Mouse (Mus musculus): ENCODE measurements at regions not wholly inside any gene's neighbourhood (a gene's known extent, or its start where the extent isn't known, plus 50 kb on each side); places are given as distances from the start of the nearest gene placed in this dataset.
A peak's percentile ranks its signal among the peaks of the same experiment; 100 is the strongest.

GRCm38 (mm10) chr11:21024521-21024920 lies 66.6 kb upstream of the Peli1 start:
- DNase-seq: no peak
- intact Hi-C loops (cut with DNase I): no loop called here

GRCm38 (mm10) chr11:21027299-21027698 lies 63.8 kb upstream of the Peli1 start:
- DNase-seq: no peak
- intact Hi-C loops (cut with DNase I): no loop called here

- intact Hi-C loops (cut with DNase I): loop anchor here (5.0 kb wide), 1 partner anchor 73 kb away; no protein-coding TSS in a partner anchor
- no peak for DNase-seq
Observed at GRCm38 (mm10) chr11:21030362-21030761, 60.7 kb upstream of the Peli1 start.

GRCm38 (mm10) chr11:21031816-21032215 lies 59.3 kb upstream of the Peli1 start:
- intact Hi-C loops (cut with DNase I): loop anchor here (5.0 kb wide), 1 partner anchor 75 kb away; no protein-coding TSS in a partner anchor
- DNase-seq: no peak

GRCm38 (mm10) chr11:21033234-21033822 lies 57.8 kb upstream of the Peli1 start:
- no peak for DNase-seq
- intact Hi-C loops (cut with DNase I): loop anchor here (5.0 kb wide), 1 partner anchor 76 kb away; no protein-coding TSS in a partner anchor

GRCm38 (mm10) chr11:21033823-21034401 lies 57.2 kb upstream of the Peli1 start:
- intact Hi-C loops (cut with DNase I): loop anchor here (5.0 kb wide), 1 partner anchor 77 kb away; no protein-coding TSS in a partner anchor

GRCm38 (mm10) chr11:21036161-21036916 lies 54.8 kb upstream of the Peli1 start:
- intact Hi-C loops (cut with DNase I): no loop called here
- DNase-seq: no peak

More at GRCm38 (mm10) chr11:21033823-21034401, 57.2 kb upstream of the Peli1 start:
- DNase-seq: peak; percentile 28 to 41

- intact Hi-C loops (cut with DNase I): no loop called here
- DNase-seq: no peak
Observed at GRCm38 (mm10) chr11:21037267-21037906, 53.7 kb upstream of the Peli1 start.

- no peak for DNase-seq
- intact Hi-C loops (cut with DNase I): no loop called here
Observed at GRCm38 (mm10) chr11:21041201-21041600, 49.9 kb upstream of the Peli1 start.

Small RNAs in the stretch of these regions (microRNA-seq; reads per million reads assigned to microRNA genes)
- 0 reads per million in 2 experiments for gene Gm23681

All from heart, postnatal 14 days (tissue).